ENCODE assay signal across 19 mouse cellular contexts in the genomic region with DNA sequence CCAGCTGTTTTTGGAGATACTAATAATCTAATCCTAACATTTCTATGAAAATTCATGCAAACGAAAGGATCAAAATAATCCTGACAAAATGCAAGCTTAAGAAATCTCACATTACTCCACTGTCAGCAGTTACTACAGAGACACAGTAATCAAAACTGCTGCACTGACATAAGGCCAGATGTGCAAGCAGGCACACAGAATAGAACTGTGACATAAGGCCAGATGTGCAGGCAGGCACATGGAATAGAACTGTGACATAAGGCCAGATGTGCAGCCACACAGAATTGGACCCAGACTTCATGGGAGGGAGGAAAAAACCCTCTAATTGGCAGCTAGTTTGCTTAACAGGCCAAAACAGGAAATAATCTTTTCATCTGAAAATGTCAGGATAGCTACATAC. TPM values are rescaled to one million over a fixed set of nuclear protein-coding genes. Genes with fewer than 3 reads are reported as not detected.
"Had no signal": no experiment of that assay in that cellular context is flagged by ENCODE, and none has a peak within 500 bp of the region (broad histone marks: within the 10 kb centered on the region; RNA-seq: fewer than 3 reads in every experiment).

No protein-coding gene starts in this region.

- H3K4me3 ChIP-seq: layer of hippocampus, adult 2 months; left cerebral cortex, adult 2 months; liver, embryonic 13.5 days had no signal

- H3K36me3 ChIP-seq: liver, embryonic 13.5 days had no signal

- H3K9ac ChIP-seq: liver, embryonic 13.5 days had no signal

- DNase-seq: kidney, postnatal 25 days; layer of hippocampus, postnatal 36 days; liver, embryonic 13.5 days; lung, adult 2 months; lung, postnatal 14 days; lung, postnatal 4 days; midbrain, embryonic 14.5 days; thymus, adult 2 months; thymus, postnatal 14 days; thymus, postnatal 4 days had no signal

- H3K9me3 ChIP-seq: liver, embryonic 13.5 days had no signal

- H3K27me3 ChIP-seq: liver, embryonic 13.5 days had no signal

- H3K27ac ChIP-seq: kidney, postnatal 0 days; layer of hippocampus, adult 2 months; left cerebral cortex, adult 2 months; liver, embryonic 13.5 days had no signal

- H3K4me2 ChIP-seq: liver, embryonic 13.5 days; midbrain, embryonic 11.5 days had no signal

- H3K4me1 ChIP-seq: liver, embryonic 13.5 days had no signal

RNA-seq across cellular contexts. Expression of a gene that starts 16.5 kb away (rescaled TPM):
- total RNA-seq: liver, adult 2 months; megakaryocyte progenitor cell, adult 5-6 weeks; megakaryocyte-erythroid progenitor cell, adult 5-6 weeks had no signal
- polyA plus RNA-seq: liver, adult 2 months; lung, adult 2 months; lung, embryonic 16.5 days; spleen, adult 2 months had no signal
